Mouse (Mus musculus): ENCODE measurements at regions not wholly inside any gene's neighbourhood (a gene's known extent, or its start where the extent isn't known, plus 50 kb on each side); places are given as distances from the start of the nearest gene placed in this dataset.

- Histone ChIP-seq H3K36me3 (ENCODE audit: insufficient read depth, low read length) (no peaks in the 10 kb centered on the region), H3K27me3 (ENCODE audit: insufficient read depth, low read length) (no peaks in the 10 kb centered on the region), H3K9ac (ENCODE audit: low read depth, low read length) (no peak overlapping the region), H3K9me3 (replicated peaks; ENCODE audit: low read length) (no peaks in the 10 kb centered on the region), H3K4me2 (ENCODE audit: low read length) (no peak overlapping the region), H3K27ac (no peak overlapping the region), H3K4me3 (replicated peaks; ENCODE audit: low read depth, low read length) (no peak overlapping the region), H3K4me1 (replicated peaks; ENCODE audit: insufficient read depth, low read length) (no peaks in the 10 kb centered on the region)
- TF ChIP-seq CTCF (IDR thresholded peaks at IDR 0.05; ENCODE audit: low read depth), result no peak
- no peak for DNase-seq (ENCODE audit: low spot score)
- ATAC-seq (replicated peaks; ENCODE audit: low FRiP score, low read depth), result no peak
- 76% methylated on average over 1 of the region's 1 CpGs for WGBS
These were observed 162.3 kb upstream of the Fam98a start for GRCm38 (mm10) chr17:75714059-75714458.

GRCm38 (mm10) chr17:75707687-75708086, 155.9 kb upstream of the Fam98a start:
- Histone ChIP-seq H3K4me2 (ENCODE audit: low read length) (no peak overlapping the region), H3K4me1 (replicated peaks; ENCODE audit: insufficient read depth, low read length) (no peaks in the 10 kb centered on the region), H3K27ac (no peak overlapping the region), H3K36me3 (ENCODE audit: insufficient read depth, low read length) (no peaks in the 10 kb centered on the region), H3K27me3 (ENCODE audit: insufficient read depth, low read length) (no peaks in the 10 kb centered on the region), H3K9ac (ENCODE audit: low read depth, low read length) (no peak overlapping the region), H3K9me3 (replicated peaks; ENCODE audit: low read length) (no peaks in the 10 kb centered on the region), H3K4me3 (replicated peaks; ENCODE audit: low read depth, low read length) (no peak overlapping the region)
- no peak for DNase-seq (ENCODE audit: low spot score)
- WGBS, result 79% methylated on average over 4 of the region's 4 CpGs
- ATAC-seq (replicated peaks; ENCODE audit: low FRiP score, low read depth), result no peak
- TF ChIP-seq CTCF (IDR thresholded peaks at IDR 0.05; ENCODE audit: low read depth), result no peak

- no peak overlapping the region for H3K4me2 ChIP-seq (ENCODE audit: low read length)
- DNase-seq (ENCODE audit: low spot score), result peak; percentile 8
- H3K9me3 ChIP-seq (replicated peaks; ENCODE audit: low read length), result no peaks in the 10 kb centered on the region
- 68% methylated on average over 2 of the region's 2 CpGs for WGBS
- H3K9ac ChIP-seq (ENCODE audit: low read depth, low read length), result no peak overlapping the region
- ATAC-seq (replicated peaks; ENCODE audit: low FRiP score, low read depth), result no peak
- no peak for TF ChIP-seq CTCF (IDR thresholded peaks at IDR 0.05; ENCODE audit: low read depth)
- H3K36me3 ChIP-seq (ENCODE audit: insufficient read depth, low read length), result no peaks in the 10 kb centered on the region
- no peaks in the 10 kb centered on the region for H3K4me1 ChIP-seq (replicated peaks; ENCODE audit: insufficient read depth, low read length)
- no peak overlapping the region for H3K27ac ChIP-seq
- H3K4me3 ChIP-seq (replicated peaks; ENCODE audit: low read depth, low read length), result no peak overlapping the region
- no peaks in the 10 kb centered on the region for H3K27me3 ChIP-seq (ENCODE audit: insufficient read depth, low read length)
These were observed 153.6 kb upstream of the Fam98a start for GRCm38 (mm10) chr17:75705357-75705756.

- no peak overlapping the region for H3K27ac ChIP-seq
- H3K4me3 ChIP-seq (replicated peaks; ENCODE audit: low read depth, low read length), result no peak overlapping the region
- no peaks in the 10 kb centered on the region for H3K27me3 ChIP-seq (ENCODE audit: insufficient read depth, low read length)
- DNase-seq (ENCODE audit: low spot score) (peak; percentile 75), ATAC-seq (replicated peaks; ENCODE audit: low FRiP score, low read depth) (peak; percentile 75)
- H3K9me3 ChIP-seq (replicated peaks; ENCODE audit: low read length), result no peaks in the 10 kb centered on the region
- H3K9ac ChIP-seq (ENCODE audit: low read depth, low read length), result no peak overlapping the region
- 15% methylated on average over 8 of the region's 8 CpGs for WGBS
- 0 out of 2 replicates have a peak, but pooled peaks have one; percentile 2 for TF ChIP-seq CTCF (IDR thresholded peaks at IDR 0.05; ENCODE audit: low read depth)
- H3K36me3 ChIP-seq (ENCODE audit: insufficient read depth, low read length), result no peaks in the 10 kb centered on the region
- no peaks in the 10 kb centered on the region for H3K4me1 ChIP-seq (replicated peaks; ENCODE audit: insufficient read depth, low read length)
- H3K4me2 ChIP-seq (ENCODE audit: low read length), result no peak overlapping the region
These were observed 152.1 kb upstream of the Fam98a start for GRCm38 (mm10) chr17:75703865-75704264.

GRCm38 (mm10) chr17:75696729-75697103, 145.0 kb upstream of the Fam98a start:
- H3K4me2 ChIP-seq (ENCODE audit: low read length), result no peak overlapping the region
- H3K9ac ChIP-seq (ENCODE audit: low read depth, low read length), result no peak overlapping the region
- H3K9me3 ChIP-seq (replicated peaks; ENCODE audit: low read length), result no peaks in the 10 kb centered on the region
- 87% methylated on average over 3 of the region's 3 CpGs for WGBS
- no peaks in the 10 kb centered on the region for H3K27me3 ChIP-seq (ENCODE audit: insufficient read depth, low read length)
- no peak overlapping the region for H3K4me3 ChIP-seq (replicated peaks; ENCODE audit: low read depth, low read length)
- no peak for TF ChIP-seq CTCF (IDR thresholded peaks at IDR 0.05; ENCODE audit: low read depth)
- H3K27ac ChIP-seq, result no peak overlapping the region
- ATAC-seq (replicated peaks; ENCODE audit: low FRiP score, low read depth) (no peak), DNase-seq (ENCODE audit: low spot score) (no peak)
- no peaks in the 10 kb centered on the region for H3K4me1 ChIP-seq (replicated peaks; ENCODE audit: insufficient read depth, low read length)
- H3K36me3 ChIP-seq (ENCODE audit: insufficient read depth, low read length), result no peaks in the 10 kb centered on the region

GRCm38 (mm10) chr17:75696103-75696728, 144.5 kb upstream of the Fam98a start:
- TF ChIP-seq CTCF (IDR thresholded peaks at IDR 0.05; ENCODE audit: low read depth), result no peak
- no peaks in the 10 kb centered on the region for H3K9me3 ChIP-seq (replicated peaks; ENCODE audit: low read length)
- H3K4me3 ChIP-seq (replicated peaks; ENCODE audit: low read depth, low read length), result no peak overlapping the region
- 74% methylated on average over 5 of the region's 5 CpGs for WGBS
- no peaks in the 10 kb centered on the region for H3K36me3 ChIP-seq (ENCODE audit: insufficient read depth, low read length)
- H3K27me3 ChIP-seq (ENCODE audit: insufficient read depth, low read length), result no peaks in the 10 kb centered on the region
- no peak overlapping the region for H3K9ac ChIP-seq (ENCODE audit: low read depth, low read length)
- ATAC-seq (replicated peaks; ENCODE audit: low FRiP score, low read depth), result no peak
- no peak for DNase-seq (ENCODE audit: low spot score)
- H3K4me2 ChIP-seq (ENCODE audit: low read length), result no peak overlapping the region
- H3K4me1 ChIP-seq (replicated peaks; ENCODE audit: insufficient read depth, low read length), result no peaks in the 10 kb centered on the region
- no peak overlapping the region for H3K27ac ChIP-seq

GRCm38 (mm10) chr17:75685927-75686326, 134.2 kb upstream of the Fam98a start:
- DNase-seq (ENCODE audit: low spot score) (no peak), ATAC-seq (replicated peaks; ENCODE audit: low FRiP score, low read depth) (no peak)
- Histone ChIP-seq H3K36me3 (ENCODE audit: insufficient read depth, low read length) (no peaks in the 10 kb centered on the region), H3K27ac (no peak overlapping the region), H3K27me3 (ENCODE audit: insufficient read depth, low read length) (no peaks in the 10 kb centered on the region), H3K9me3 (replicated peaks; ENCODE audit: low read length) (no peaks in the 10 kb centered on the region), H3K4me1 (replicated peaks; ENCODE audit: insufficient read depth, low read length) (no peaks in the 10 kb centered on the region), H3K4me3 (replicated peaks; ENCODE audit: low read depth, low read length) (no peak overlapping the region), H3K4me2 (ENCODE audit: low read length) (no peak overlapping the region), H3K9ac (ENCODE audit: low read depth, low read length) (no peak overlapping the region)
- no peak for TF ChIP-seq CTCF (IDR thresholded peaks at IDR 0.05; ENCODE audit: low read depth)

Data from kidney, postnatal 0 days (tissue).